Comparison of ENCODE assay signal across 16 mouse cellular contexts in genomic region chr9:107590773-107591060, GRCm38 (mm10). TPM values are rescaled to one million over a fixed set of nuclear protein-coding genes. Genes with fewer than 3 reads are reported as not detected.
A peak's percentile ranks its signal among the peaks of the same experiment; 100 is the strongest.
DNase-seq lines count a peak whose midpoint lies in the region; ATAC-seq lines count a peak whose summit lies in the region.
"Had no signal": no experiment of that assay in that cellular context is flagged by ENCODE, and none has a peak within 500 bp of the region (broad histone marks: within the 10 kb centered on the region; RNA-seq: fewer than 3 reads in every experiment).

No protein-coding gene starts in this region.

- no peaks in the 10 kb centered on the region for H3K9me3 ChIP-seq in heart, embryonic 13.5 days
- no peaks in the 10 kb centered on the region for H3K9me3 ChIP-seq in lung, embryonic 15.5 days
- H3K9me3 ChIP-seq in liver, embryonic 11.5 days (ENCODE audit: control insufficient read depth, low read length) = no peaks in the 10 kb centered on the region
- no peaks in the 10 kb centered on the region for H3K9me3 ChIP-seq in stomach, embryonic 16.5 days (replicated peaks; ENCODE audit: control insufficient read depth, low read length)
- H3K9me3 ChIP-seq: embryonic facial prominence, embryonic 12.5 days; forebrain, embryonic 12.5 days; hindbrain, embryonic 10.5 days; limb, embryonic 15.5 days; midbrain, embryonic 10.5 days had no signal

- H3K27ac ChIP-seq in heart, embryonic 13.5 days (replicated peaks) = peak overlapping the region; percentile 56; the same call in 1 of the 2 replicates
- peak overlapping the region; percentile 18; the same call in 1 of the 2 replicates for H3K27ac ChIP-seq in lung, embryonic 15.5 days
- no peak overlapping the region for H3K27ac ChIP-seq in liver, embryonic 11.5 days (ENCODE audit: low read depth, low read length)
- peak overlapping the region; percentile 68 for H3K27ac ChIP-seq in stomach, embryonic 16.5 days (ENCODE audit: low read length)
- H3K27ac ChIP-seq: embryonic facial prominence, embryonic 12.5 days; forebrain, embryonic 12.5 days; hindbrain, embryonic 10.5 days; limb, embryonic 15.5 days; midbrain, embryonic 10.5 days had no signal

- H3K4me3 ChIP-seq in heart, embryonic 13.5 days = no peak overlapping the region
- no peak overlapping the region for H3K4me3 ChIP-seq in lung, embryonic 15.5 days
- H3K4me3 ChIP-seq in liver, embryonic 11.5 days (ENCODE audit: low read depth, low read length) = peak overlapping the region; percentile 91
- 0 out of 2 replicates have a peak overlapping the region, but pooled peaks have one; percentile 4 for H3K4me3 ChIP-seq in stomach, embryonic 16.5 days (replicated peaks; ENCODE audit: low read length)
- H3K4me3 ChIP-seq: embryonic facial prominence, embryonic 12.5 days; forebrain, embryonic 12.5 days; hindbrain, embryonic 10.5 days; limb, embryonic 15.5 days; myocyte had no signal

- H3K4me2 ChIP-seq in heart, embryonic 13.5 days = no peak overlapping the region
- no peak overlapping the region for H3K4me2 ChIP-seq in lung, embryonic 15.5 days
- H3K4me2 ChIP-seq in liver, embryonic 11.5 days = peak overlapping the region; percentile 83
- H3K4me2 ChIP-seq in stomach, embryonic 16.5 days (ENCODE audit: low read depth, low read length) = peak overlapping the region; percentile 34
- H3K4me2 ChIP-seq: embryonic facial prominence, embryonic 12.5 days; forebrain, embryonic 12.5 days; limb, embryonic 15.5 days had no signal

- H3K4me1 ChIP-seq in heart, embryonic 13.5 days = peaks cover 75% of the 10 kb centered on the region
- H3K4me1 ChIP-seq in lung, embryonic 15.5 days = peaks cover 24% of the 10 kb centered on the region
- peaks cover 31% of the 10 kb centered on the region for H3K4me1 ChIP-seq in liver, embryonic 11.5 days (replicated peaks; ENCODE audit: control insufficient read depth, insufficient read depth, low read length)
- H3K4me1 ChIP-seq in stomach, embryonic 16.5 days (ENCODE audit: control insufficient read depth, insufficient read depth, low read length) = peaks cover 31% of the 10 kb centered on the region

- no peaks in the 10 kb centered on the region for H3K27me3 ChIP-seq in heart, embryonic 13.5 days (replicated peaks)
- H3K27me3 ChIP-seq in lung, embryonic 15.5 days = no peaks in the 10 kb centered on the region
- no peaks in the 10 kb centered on the region for H3K27me3 ChIP-seq in liver, embryonic 11.5 days (replicated peaks; ENCODE audit: control insufficient read depth, insufficient read depth, low read length)
- H3K27me3 ChIP-seq in stomach, embryonic 16.5 days (ENCODE audit: control insufficient read depth, insufficient read depth, low read length) = no peaks in the 10 kb centered on the region
- H3K27me3 ChIP-seq: embryonic facial prominence, embryonic 12.5 days; forebrain, embryonic 12.5 days; limb, embryonic 15.5 days had no signal

- H3K36me3 ChIP-seq in heart, embryonic 13.5 days = peaks cover 65% of the 10 kb centered on the region
- peaks cover 44% of the 10 kb centered on the region for H3K36me3 ChIP-seq in lung, embryonic 15.5 days
- peaks cover 50% of the 10 kb centered on the region for H3K36me3 ChIP-seq in liver, embryonic 11.5 days (ENCODE audit: control insufficient read depth, insufficient read depth, low read length)
- H3K36me3 ChIP-seq in stomach, embryonic 16.5 days (ENCODE audit: control insufficient read depth, insufficient read depth, low read length) = peaks cover 22% of the 10 kb centered on the region

- H3K9ac ChIP-seq in heart, embryonic 13.5 days = peak overlapping the region; percentile 91; the same call in 1 of the 2 replicates
- no peak overlapping the region for H3K9ac ChIP-seq in lung, embryonic 15.5 days
- H3K9ac ChIP-seq in liver, embryonic 11.5 days (ENCODE audit: low read depth, low read length) = peak overlapping the region; percentile 26; the same call in 1 of the 2 replicates
- peak overlapping the region; percentile 11; the same call in 1 of the 2 replicates for H3K9ac ChIP-seq in stomach, embryonic 16.5 days (ENCODE audit: low read length)
- H3K9ac ChIP-seq: embryonic facial prominence, embryonic 12.5 days; forebrain, embryonic 12.5 days; limb, embryonic 15.5 days had no signal

- no peak for ATAC-seq in heart, embryonic 13.5 days (ENCODE audit: extremely low read depth, insufficient number of reproducible peaks, low FRiP score, low TSS enrichment)
- no peak for ATAC-seq in lung, embryonic 15.5 days (ENCODE audit: borderline replicate concordance, extremely low read depth, low FRiP score, low TSS enrichment)
- ATAC-seq in liver, embryonic 11.5 days (replicated peaks; ENCODE audit: low FRiP score) = no peak
- no peak for ATAC-seq in stomach, embryonic 16.5 days (ENCODE audit: insufficient read depth, low FRiP score)
- ATAC-seq: inflammation-experienced regulatory T-cells, adult 6 months had no signal

- DNase-seq in heart, postnatal 4 days = no peak
- no peak for DNase-seq in lung, postnatal 10 days
- DNase-seq in liver, embryonic 11.5 days (ENCODE audit: low spot score) = no peak
- no peak for DNase-seq in spleen, adult 18-20 months
- DNase-seq in urinary bladder, postnatal 10 days (ENCODE audit: low spot score) = no peak
- DNase-seq: cerebellum, postnatal 36 days had no signal

- 94% methylated on average over 6 of the region's 6 CpGs for WGBS in heart, embryonic 13.5 days
- WGBS in lung, embryonic 15.5 days = 86% methylated on average over 6 of the region's 6 CpGs
- 94% methylated on average over 6 of the region's 6 CpGs for WGBS in liver, embryonic 11.5 days
- 80% methylated on average over 6 of the region's 6 CpGs for WGBS in stomach, embryonic 16.5 days

RNA-seq across cellular contexts. Expression of gene Ifrd2, which starts 3.3 kb away (rescaled TPM):
- polyA plus RNA-seq in heart, embryonic 13.5 days (2015; fragmentation: Nextera tagmentation; extraction: Ambion mirVana) = 35.7 and 41.3 TPM in 2 replicates
- 10 to 100 TPM; 41.6 to 44.4 TPM for total RNA-seq in heart, postnatal 4 days (2021)
- polyA plus RNA-seq in lung, embryonic 15.5 days (2015; fragmentation: Nextera tagmentation; extraction: Ambion mirVana) = 40.0 and 44.2 TPM in 2 replicates
- 219 and 230 TPM in 2 replicates for polyA plus RNA-seq in liver, embryonic 11.5 days (2014; fragmentation: Nextera tagmentation; extraction: Ambion mirVana)
- polyA plus RNA-seq in stomach, embryonic 16.5 days (2015; fragmentation: Nextera tagmentation; extraction: Ambion mirVana) = 62.0 and 77.7 TPM in 2 replicates

RNA-seq across cellular contexts. Expression of gene Hyal3, which starts 10.1 kb away (rescaled TPM):
- polyA plus RNA-seq in heart, embryonic 13.5 days (2015; fragmentation: Nextera tagmentation; extraction: Ambion mirVana) = 0.48 and 0.68 TPM in 2 replicates
- 1 to 10 TPM in 1 of 2 experiments, under 1 TPM in 1; 0.74 to 1.1 TPM for total RNA-seq in heart, postnatal 4 days (2021)
- 0.99 and 1.4 TPM in 2 replicates for polyA plus RNA-seq in lung, embryonic 15.5 days (2015; fragmentation: Nextera tagmentation; extraction: Ambion mirVana)
- polyA plus RNA-seq in liver, embryonic 11.5 days (2014; fragmentation: Nextera tagmentation; extraction: Ambion mirVana) = 1.0 and 1.5 TPM in 2 replicates
- 1.4 and 1.9 TPM in 2 replicates for polyA plus RNA-seq in stomach, embryonic 16.5 days (2015; fragmentation: Nextera tagmentation; extraction: Ambion mirVana)

RNA-seq across cellular contexts. Expression of gene Naa80, which starts 12.0 kb away (rescaled TPM):
- 13.9 and 14.6 TPM in 2 replicates for polyA plus RNA-seq in heart, embryonic 13.5 days (2015; fragmentation: Nextera tagmentation; extraction: Ambion mirVana)
- total RNA-seq in heart, postnatal 4 days (2021) = 10 to 100 TPM; 12.2 to 12.4 TPM
- polyA plus RNA-seq in lung, embryonic 15.5 days (2015; fragmentation: Nextera tagmentation; extraction: Ambion mirVana) = 18.2 and 18.6 TPM in 2 replicates
- 20.5 and 20.7 TPM in 2 replicates for polyA plus RNA-seq in liver, embryonic 11.5 days (2014; fragmentation: Nextera tagmentation; extraction: Ambion mirVana)
- polyA plus RNA-seq in stomach, embryonic 16.5 days (2015; fragmentation: Nextera tagmentation; extraction: Ambion mirVana) = 17.4 and 20.4 TPM in 2 replicates

RNA-seq across cellular contexts. Expression of gene Hyal1, which starts 14.0 kb away (rescaled TPM):
- 6.3 and 7.5 TPM in 2 replicates for polyA plus RNA-seq in heart, embryonic 13.5 days (2015; fragmentation: Nextera tagmentation; extraction: Ambion mirVana)
- 1 to 10 TPM; 3.4 to 4.7 TPM for total RNA-seq in heart, postnatal 4 days (2021)
- polyA plus RNA-seq in lung, embryonic 15.5 days (2015; fragmentation: Nextera tagmentation; extraction: Ambion mirVana) = 8.4 and 9.6 TPM in 2 replicates
- 4.2 and 4.6 TPM in 2 replicates for polyA plus RNA-seq in liver, embryonic 11.5 days (2014; fragmentation: Nextera tagmentation; extraction: Ambion mirVana)
- polyA plus RNA-seq in stomach, embryonic 16.5 days (2015; fragmentation: Nextera tagmentation; extraction: Ambion mirVana) = 14.9 and 16.8 TPM in 2 replicates

RNA-seq across cellular contexts. Expression of gene Sema3b, which starts 18.3 kb away (rescaled TPM):
- 9.9 and 11.8 TPM in 2 replicates for polyA plus RNA-seq in heart, embryonic 13.5 days (2015; fragmentation: Nextera tagmentation; extraction: Ambion mirVana)
- total RNA-seq in heart, postnatal 4 days (2021) = 10 to 100 TPM; 16.2 to 18.8 TPM
- polyA plus RNA-seq in lung, embryonic 15.5 days (2015; fragmentation: Nextera tagmentation; extraction: Ambion mirVana) = 8.2 and 9.1 TPM in 2 replicates
- polyA plus RNA-seq in liver, embryonic 11.5 days (2014; fragmentation: Nextera tagmentation; extraction: Ambion mirVana) = 0.63 and 0.79 TPM in 2 replicates
- 14.9 and 16.3 TPM in 2 replicates for polyA plus RNA-seq in stomach, embryonic 16.5 days (2015; fragmentation: Nextera tagmentation; extraction: Ambion mirVana)
- polyA plus RNA-seq: inflammation-experienced regulatory T-cells, adult 6 months had no signal

Comparison
In these comparisons a context has a peak if more than half of its experiments do, and no peak if none do; other contexts are left out.
1. H3K4me2 ChIP-seq: peak in liver, embryonic 11.5 days (single experiment) and stomach, embryonic 16.5 days (single experiment); none in heart, embryonic 13.5 days (single experiment) and lung, embryonic 15.5 days (single experiment).
2. H3K4me3 ChIP-seq: peak in liver, embryonic 11.5 days (single experiment) and stomach, embryonic 16.5 days (single experiment); none in heart, embryonic 13.5 days (single experiment) and lung, embryonic 15.5 days (single experiment).